ENCODE assay signal across 14 mouse cellular contexts in genomic region chr9:41070761-41071181, GRCm38 (mm10).
DNase-seq lines count a peak whose midpoint lies in the region; ATAC-seq and TF ChIP-seq lines count a peak whose summit lies in the region.
"Had no signal": no experiment of that assay in that cellular context is flagged by ENCODE, and none has a peak within 500 bp of the region (broad histone marks: within the 10 kb centered on the region; RNA-seq: fewer than 3 reads in every experiment).

No protein-coding gene starts in this region.

- no peak for DNase-seq in hindbrain, postnatal 0 days (ENCODE audit: low spot score)
- peak; percentile 55 to 57 for DNase-seq in B cell, adult 2 months
- DNase-seq in right cerebral cortex, postnatal 36 days (ENCODE audit: low spot score in 2 of 2) = no peak
- no peak for DNase-seq in right cerebral cortex, adult 18-20 months
- DNase-seq in right cerebral cortex, postnatal 14 days = no peak
- DNase-seq: adrenal gland, adult 2 months; cerebellum, adult 18-20 months; gastrocnemius, postnatal 10 days; right cerebral cortex, postnatal 4 days; thymus, postnatal 14 days had no signal

- WGBS in hindbrain, postnatal 0 days = 68% methylated on average over 5 of the region's 5 CpGs
- WGBS in hindbrain, embryonic 13.5 days = 75% methylated on average over 5 of the region's 5 CpGs

- no peak overlapping the region for H3K4me2 ChIP-seq in hindbrain, postnatal 0 days (ENCODE audit: low read depth, low read length)
- no peak overlapping the region for H3K4me2 ChIP-seq in hindbrain, embryonic 13.5 days
- H3K4me2 ChIP-seq: hindbrain, embryonic 15.5 days had no signal

- peaks cover 14% of the 10 kb centered on the region; the same call in 1 of the 2 replicates for H3K4me1 ChIP-seq in hindbrain, postnatal 0 days (ENCODE audit: insufficient read depth, low read length)
- peaks cover 5% of the 10 kb centered on the region; the same call in 1 of the 2 replicates for H3K4me1 ChIP-seq in hindbrain, embryonic 13.5 days (replicated peaks)

- no peak for ATAC-seq in hindbrain, postnatal 0 days
- ATAC-seq in hindbrain, embryonic 13.5 days (ENCODE audit: low FRiP score) = no peak
- peak; percentile 45 for ATAC-seq in common myeloid progenitor, adult 5-6 weeks (replicated peaks; ENCODE audit: low read depth, poor library complexity, severe bottlenecking)
- ATAC-seq in megakaryocyte, adult 5-6 weeks (ENCODE audit: poor library complexity, severe bottlenecking) = peak; percentile 71

- no peaks in the 10 kb centered on the region for H3K36me3 ChIP-seq in hindbrain, postnatal 0 days (ENCODE audit: insufficient read depth, low read length)
- H3K36me3 ChIP-seq in hindbrain, embryonic 13.5 days = no peaks in the 10 kb centered on the region
- H3K36me3 ChIP-seq: hindbrain, embryonic 15.5 days had no signal

- H3K27me3 ChIP-seq in hindbrain, postnatal 0 days (ENCODE audit: insufficient read depth, low read length) = no peaks in the 10 kb centered on the region
- no peaks in the 10 kb centered on the region for H3K27me3 ChIP-seq in hindbrain, embryonic 13.5 days
- H3K27me3 ChIP-seq: hindbrain, embryonic 15.5 days had no signal

- no peaks in the 10 kb centered on the region for H3K9me3 ChIP-seq in hindbrain, postnatal 0 days (ENCODE audit: low read length)
- H3K9me3 ChIP-seq in hindbrain, embryonic 13.5 days = no peaks in the 10 kb centered on the region
- H3K9me3 ChIP-seq: hindbrain, embryonic 15.5 days had no signal

- no peak overlapping the region for H3K4me3 ChIP-seq in hindbrain, postnatal 0 days (ENCODE audit: low read length)
- H3K4me3 ChIP-seq in hindbrain, embryonic 13.5 days = no peak overlapping the region
- H3K4me3 ChIP-seq: hindbrain, embryonic 15.5 days had no signal

- H3K9ac ChIP-seq in hindbrain, postnatal 0 days (replicated peaks; ENCODE audit: low read length) = no peak overlapping the region
- no peak overlapping the region for H3K9ac ChIP-seq in hindbrain, embryonic 13.5 days
- H3K9ac ChIP-seq: hindbrain, embryonic 15.5 days had no signal

- H3K27ac ChIP-seq in hindbrain, postnatal 0 days = no peak overlapping the region
- no peak overlapping the region for H3K27ac ChIP-seq in hindbrain, embryonic 13.5 days
- H3K27ac ChIP-seq: hindbrain, embryonic 15.5 days had no signal

- peak; percentile 38; the same call in 1 of the 2 replicates for TF ChIP-seq CTCF in hindbrain, postnatal 0 days (IDR thresholded peaks at IDR 0.05; ENCODE audit: low read depth)

Comparison
In these comparisons a context has a peak if more than half of its experiments do, and no peak if none do; other contexts are left out.
1. ATAC-seq: peak in common myeloid progenitor, adult 5-6 weeks (single experiment) and megakaryocyte, adult 5-6 weeks (single experiment); none in hindbrain, postnatal 0 days (single experiment) and hindbrain, embryonic 13.5 days (single experiment).
2. DNase-seq: peak in B cell, adult 2 months (2 of 2); none in hindbrain, postnatal 0 days (single experiment), right cerebral cortex, postnatal 36 days (0 of 2), right cerebral cortex, adult 18-20 months (single experiment) and right cerebral cortex, postnatal 14 days (single experiment).